Mouse (Mus musculus): Measurements from ENCODE around the gene Ice1. TPM values are rescaled to one million over a fixed set of nuclear protein-coding genes. Genes with fewer than 3 reads are reported as not detected.

The Ice1 gene
- polyA plus RNA-seq, 1 experiment from 2014 or later: 58.9 TPM

DNA sequence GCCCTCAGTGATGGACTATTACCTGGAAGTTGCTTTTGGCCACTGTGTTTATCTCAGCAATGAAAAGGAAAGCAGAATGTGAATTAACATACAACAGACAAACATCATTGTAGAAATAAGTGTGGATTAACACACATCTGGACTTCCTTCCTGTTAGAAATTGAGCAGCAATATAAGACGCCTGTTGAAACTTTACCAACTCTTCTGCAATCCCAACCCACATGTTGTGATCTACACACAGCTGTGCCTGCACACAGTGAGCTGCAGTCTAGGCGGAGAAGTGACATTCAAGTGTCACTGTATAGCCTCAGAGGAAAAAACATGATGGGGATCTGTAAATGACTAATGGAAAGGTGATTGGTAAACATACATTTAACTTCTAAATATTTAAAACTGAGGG lies 69.5 kb downstream of the Ice1 start:
- 89% methylated on average over 2 of the region's 2 CpGs for WGBS
- H3K9me3 ChIP-seq (ENCODE audit: control insufficient read depth, low read length): no peaks in the 10 kb centered on the region

DNA sequence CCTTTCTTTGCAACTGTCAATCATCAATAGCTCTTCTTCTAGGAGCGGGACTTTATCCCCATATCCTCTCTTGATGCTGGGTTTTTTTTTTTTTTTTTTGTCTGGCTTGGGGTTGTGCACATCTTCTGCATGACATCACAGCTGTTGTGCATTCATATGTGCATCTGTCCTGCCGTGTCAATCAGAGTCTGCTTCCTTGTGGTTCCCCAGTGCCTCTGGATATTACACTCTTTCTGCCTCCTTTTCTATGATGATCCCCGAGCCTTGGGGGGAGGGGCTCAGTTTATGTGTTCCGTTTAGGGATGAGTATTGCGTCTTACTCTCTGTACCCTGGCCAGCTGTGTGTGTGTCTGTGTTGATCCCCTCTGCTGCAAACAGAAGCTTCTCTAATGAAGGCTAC lies 84.0 kb downstream of the Ice1 start:
- no peaks in the 10 kb centered on the region for H3K9me3 ChIP-seq (ENCODE audit: control insufficient read depth, low read length)
- no peak overlapping the region for H3K4me3 ChIP-seq (ENCODE audit: low read depth, low read length)
- no peak overlapping the region for H3K4me2 ChIP-seq (ENCODE audit: low read depth, low read length)
- no peaks in the 10 kb centered on the region for H3K36me3 ChIP-seq (ENCODE audit: control insufficient read depth, insufficient read depth, low read length)
- no peak overlapping the region for H3K27ac ChIP-seq (ENCODE audit: low read depth, low read length)
- ATAC-seq (ENCODE audit: low read depth): no peak
- H3K4me1 ChIP-seq (ENCODE audit: control insufficient read depth, insufficient read depth, low read length): no peaks in the 10 kb centered on the region
- no peak overlapping the region for H3K9ac ChIP-seq (replicated peaks; ENCODE audit: low read depth, low read length)
- 72% methylated on average over 5 of the region's 5 CpGs for WGBS
- H3K27me3 ChIP-seq (ENCODE audit: control insufficient read depth, insufficient read depth, low read length): no peaks in the 10 kb centered on the region

More for the DNA sequence above, 69.5 kb downstream of the Ice1 start:
- no peaks in the 10 kb centered on the region for H3K36me3 ChIP-seq (ENCODE audit: control insufficient read depth, insufficient read depth, low read length)
- no peak overlapping the region for H3K27ac ChIP-seq (ENCODE audit: low read depth, low read length)
- no peak overlapping the region for H3K4me2 ChIP-seq (ENCODE audit: low read depth, low read length)
- no peak overlapping the region for H3K9ac ChIP-seq (replicated peaks; ENCODE audit: low read depth, low read length)
- no peaks in the 10 kb centered on the region for H3K4me1 ChIP-seq (ENCODE audit: control insufficient read depth, insufficient read depth, low read length)
- no peak overlapping the region for H3K4me3 ChIP-seq (ENCODE audit: low read depth, low read length)
- no peak for ATAC-seq (ENCODE audit: low read depth)
- H3K27me3 ChIP-seq (ENCODE audit: control insufficient read depth, insufficient read depth, low read length): no peaks in the 10 kb centered on the region

DNA sequence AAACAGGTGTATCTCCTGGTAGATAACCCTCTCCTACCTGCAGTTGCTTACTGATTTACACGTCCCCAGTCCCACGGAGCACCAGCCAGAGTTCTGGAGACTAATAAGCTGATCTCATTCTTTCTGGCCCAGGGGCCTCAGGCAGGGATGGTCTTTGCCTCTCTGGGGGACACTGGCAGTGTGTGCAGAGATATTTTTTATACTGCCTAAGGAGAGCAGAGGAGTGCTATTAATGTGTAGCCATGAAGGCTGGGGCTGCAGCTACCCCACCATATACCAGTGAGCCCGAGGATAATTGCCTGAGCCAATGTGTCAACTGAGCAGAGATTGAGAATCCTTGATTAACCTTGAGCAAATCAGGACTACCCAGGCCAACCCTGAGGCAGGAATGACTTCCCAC lies 90.0 kb downstream of the Ice1 start:
- no peak overlapping the region for H3K27ac ChIP-seq (ENCODE audit: low read depth, low read length)
- WGBS: 25% methylated on average over 3 of the region's 3 CpGs

GRCm38 (mm10) chr13:70545261-70545660 lies 92.2 kb downstream of the Ice1 start:
- 12% methylated on average over 1 of the region's 1 CpGs for WGBS
- Histone ChIP-seq H3K27ac (ENCODE audit: low read depth, low read length) (no peak overlapping the region), H3K4me2 (ENCODE audit: low read depth, low read length) (no peak overlapping the region), H3K4me3 (ENCODE audit: low read depth, low read length) (no peak overlapping the region), H3K36me3 (ENCODE audit: control insufficient read depth, insufficient read depth, low read length) (no peaks in the 10 kb centered on the region), H3K9me3 (ENCODE audit: control insufficient read depth, low read length) (no peaks in the 10 kb centered on the region), H3K4me1 (ENCODE audit: control insufficient read depth, insufficient read depth, low read length) (peaks cover 3% of the 10 kb centered on the region; the same call in 1 of the 2 replicates), H3K27me3 (ENCODE audit: control insufficient read depth, insufficient read depth, low read length) (no peaks in the 10 kb centered on the region), H3K9ac (replicated peaks; ENCODE audit: low read depth, low read length) (no peak overlapping the region)
- no peak for ATAC-seq (ENCODE audit: low read depth)

More for the DNA sequence above, 90.0 kb downstream of the Ice1 start:
- H3K9ac ChIP-seq (replicated peaks; ENCODE audit: low read depth, low read length): no peak overlapping the region
- no peaks in the 10 kb centered on the region for H3K36me3 ChIP-seq (ENCODE audit: control insufficient read depth, insufficient read depth, low read length)
- H3K27me3 ChIP-seq (ENCODE audit: control insufficient read depth, insufficient read depth, low read length): no peaks in the 10 kb centered on the region
- peaks cover 3% of the 10 kb centered on the region; the same call in 1 of the 2 replicates for H3K4me1 ChIP-seq (ENCODE audit: control insufficient read depth, insufficient read depth, low read length)
- peak; percentile 58; the same call in 1 of the 2 replicates for ATAC-seq (ENCODE audit: low read depth)
- H3K4me3 ChIP-seq (ENCODE audit: low read depth, low read length): no peak overlapping the region
- H3K9me3 ChIP-seq (ENCODE audit: control insufficient read depth, low read length): no peaks in the 10 kb centered on the region
- H3K4me2 ChIP-seq (ENCODE audit: low read depth, low read length): no peak overlapping the region

- no peaks in the 10 kb centered on the region for H3K36me3 ChIP-seq (ENCODE audit: control insufficient read depth, insufficient read depth, low read length)
- no peak overlapping the region for H3K27ac ChIP-seq (ENCODE audit: low read depth, low read length)
- ATAC-seq (ENCODE audit: low read depth): no peak
- H3K9ac ChIP-seq (replicated peaks; ENCODE audit: low read depth, low read length): no peak overlapping the region
- H3K9me3 ChIP-seq (ENCODE audit: control insufficient read depth, low read length): no peaks in the 10 kb centered on the region
- H3K4me3 ChIP-seq (ENCODE audit: low read depth, low read length): no peak overlapping the region
- H3K4me2 ChIP-seq (ENCODE audit: low read depth, low read length): no peak overlapping the region
- no peaks in the 10 kb centered on the region for H3K27me3 ChIP-seq (ENCODE audit: control insufficient read depth, insufficient read depth, low read length)
- H3K4me1 ChIP-seq (ENCODE audit: control insufficient read depth, insufficient read depth, low read length): no peaks in the 10 kb centered on the region
- WGBS: 57% methylated on average over 1 of the region's 1 CpGs
These were observed 97.6 kb downstream of the Ice1 start for GRCm38 (mm10) chr13:70539842-70540241.

DNA sequence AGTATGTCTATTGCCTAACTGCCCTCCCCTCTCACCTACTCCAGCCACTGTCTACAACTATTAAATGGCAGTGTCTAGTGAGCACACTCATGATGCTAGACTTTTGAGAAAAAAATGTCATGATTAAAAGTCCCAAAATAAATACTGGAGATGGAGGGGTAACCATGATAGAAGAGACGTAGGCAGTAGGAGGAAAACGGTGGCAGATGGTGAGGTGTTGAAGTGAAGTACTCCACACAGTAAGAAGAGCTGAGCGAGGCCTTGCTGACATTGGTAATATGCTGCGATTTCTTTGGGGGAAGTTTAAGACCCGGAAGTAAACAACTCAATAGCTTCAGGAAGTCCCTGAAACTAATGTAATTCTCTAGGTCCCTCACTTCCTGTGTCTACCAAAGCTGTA lies 104.0 kb downstream of the Ice1 start:
- no peak for ATAC-seq (ENCODE audit: low read depth)
- 95% methylated on average over 5 of the region's 5 CpGs for WGBS
- Histone ChIP-seq H3K4me2 (ENCODE audit: low read depth, low read length) (no peak overlapping the region), H3K4me3 (ENCODE audit: low read depth, low read length) (no peak overlapping the region), H3K27ac (ENCODE audit: low read depth, low read length) (no peak overlapping the region), H3K9me3 (ENCODE audit: control insufficient read depth, low read length) (no peaks in the 10 kb centered on the region), H3K4me1 (ENCODE audit: control insufficient read depth, insufficient read depth, low read length) (no peaks in the 10 kb centered on the region), H3K36me3 (ENCODE audit: control insufficient read depth, insufficient read depth, low read length) (no peaks in the 10 kb centered on the region), H3K9ac (replicated peaks; ENCODE audit: low read depth, low read length) (no peak overlapping the region), H3K27me3 (ENCODE audit: control insufficient read depth, insufficient read depth, low read length) (no peaks in the 10 kb centered on the region)

- Histone ChIP-seq H3K36me3 (ENCODE audit: control insufficient read depth, insufficient read depth, low read length) (no peaks in the 10 kb centered on the region), H3K4me3 (ENCODE audit: low read depth, low read length) (no peak overlapping the region), H3K9me3 (ENCODE audit: control insufficient read depth, low read length) (no peaks in the 10 kb centered on the region), H3K27ac (ENCODE audit: low read depth, low read length) (no peak overlapping the region), H3K4me1 (ENCODE audit: control insufficient read depth, insufficient read depth, low read length) (no peaks in the 10 kb centered on the region), H3K27me3 (ENCODE audit: control insufficient read depth, insufficient read depth, low read length) (no peaks in the 10 kb centered on the region), H3K9ac (replicated peaks; ENCODE audit: low read depth, low read length) (no peak overlapping the region), H3K4me2 (ENCODE audit: low read depth, low read length) (no peak overlapping the region)
- 64% methylated on average over 10 of the region's 10 CpGs for WGBS
- no peak for ATAC-seq (ENCODE audit: low read depth)
These were observed 104.7 kb downstream of the Ice1 start for GRCm38 (mm10) chr13:70532719-70533118.

DNA sequence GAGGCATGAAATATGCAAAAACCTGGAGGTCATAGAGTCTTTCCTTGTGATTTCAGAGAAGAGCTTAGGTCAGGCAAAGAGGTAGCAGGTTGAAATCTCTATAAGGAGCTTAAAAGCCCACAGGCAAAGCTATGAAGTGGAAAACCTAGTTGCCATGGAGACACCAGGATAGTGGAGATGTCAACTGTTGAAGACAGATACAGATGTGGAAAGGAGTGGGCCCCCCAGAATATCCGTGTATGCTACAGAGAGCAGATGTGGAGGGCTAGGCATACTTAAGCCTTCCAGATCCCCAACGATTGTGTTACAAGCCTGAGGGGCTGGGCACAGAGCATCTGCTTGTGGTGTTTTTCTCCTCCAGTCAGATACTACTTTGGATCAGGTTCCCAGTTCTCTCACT lies 119.8 kb downstream of the Ice1 start:
- no peak for ATAC-seq (ENCODE audit: low read depth)
- Histone ChIP-seq H3K27me3 (ENCODE audit: control insufficient read depth, insufficient read depth, low read length) (no peaks in the 10 kb centered on the region), H3K9ac (replicated peaks; ENCODE audit: low read depth, low read length) (no peak overlapping the region), H3K4me2 (ENCODE audit: low read depth, low read length) (no peak overlapping the region), H3K9me3 (ENCODE audit: control insufficient read depth, low read length) (no peaks in the 10 kb centered on the region), H3K27ac (ENCODE audit: low read depth, low read length) (no peak overlapping the region), H3K36me3 (ENCODE audit: control insufficient read depth, insufficient read depth, low read length) (no peaks in the 10 kb centered on the region), H3K4me3 (ENCODE audit: low read depth, low read length) (no peak overlapping the region), H3K4me1 (ENCODE audit: control insufficient read depth, insufficient read depth, low read length) (no peaks in the 10 kb centered on the region)
- 73% methylated on average over 2 of the region's 2 CpGs for WGBS

DNA sequence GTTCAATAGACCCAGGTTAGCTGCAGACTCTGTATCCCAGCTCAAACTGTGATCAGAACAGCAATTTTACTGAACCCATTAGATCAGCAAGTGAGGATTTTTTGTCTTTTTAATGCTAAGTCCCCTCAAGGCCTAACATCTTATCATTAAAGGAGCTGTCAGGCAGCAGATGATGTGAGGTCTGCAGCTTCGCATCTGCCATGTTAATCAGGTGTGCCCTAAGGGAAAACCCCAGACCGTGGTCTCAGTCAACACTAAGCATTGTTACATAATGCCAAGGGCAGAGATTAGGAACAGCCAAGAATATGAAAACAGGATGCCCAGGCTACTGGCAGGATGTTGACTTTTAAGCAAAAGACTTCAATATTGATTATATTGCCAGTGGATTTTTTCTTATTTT lies 122.4 kb downstream of the Ice1 start:
- WGBS: 61% methylated on average over 2 of the region's 2 CpGs
- Histone ChIP-seq H3K9ac (replicated peaks; ENCODE audit: low read depth, low read length) (no peak overlapping the region), H3K9me3 (ENCODE audit: control insufficient read depth, low read length) (no peaks in the 10 kb centered on the region), H3K27ac (ENCODE audit: low read depth, low read length) (no peak overlapping the region), H3K36me3 (ENCODE audit: control insufficient read depth, insufficient read depth, low read length) (no peaks in the 10 kb centered on the region), H3K4me3 (ENCODE audit: low read depth, low read length) (no peak overlapping the region), H3K27me3 (ENCODE audit: control insufficient read depth, insufficient read depth, low read length) (no peaks in the 10 kb centered on the region), H3K4me1 (ENCODE audit: control insufficient read depth, insufficient read depth, low read length) (no peaks in the 10 kb centered on the region), H3K4me2 (ENCODE audit: low read depth, low read length) (no peak overlapping the region)
- no peak for ATAC-seq (ENCODE audit: low read depth)

- Histone ChIP-seq H3K27ac (ENCODE audit: low read depth, low read length) (no peak overlapping the region), H3K36me3 (ENCODE audit: control insufficient read depth, insufficient read depth, low read length) (no peaks in the 10 kb centered on the region), H3K9me3 (ENCODE audit: control insufficient read depth, low read length) (no peaks in the 10 kb centered on the region), H3K4me1 (ENCODE audit: control insufficient read depth, insufficient read depth, low read length) (peaks cover 4% of the 10 kb centered on the region; the same call in 1 of the 2 replicates), H3K4me3 (ENCODE audit: low read depth, low read length) (no peak overlapping the region), H3K27me3 (ENCODE audit: control insufficient read depth, insufficient read depth, low read length) (no peaks in the 10 kb centered on the region), H3K4me2 (ENCODE audit: low read depth, low read length) (no peak overlapping the region), H3K9ac (replicated peaks; ENCODE audit: low read depth, low read length) (no peak overlapping the region)
- ATAC-seq (ENCODE audit: low read depth): no peak
- 88% methylated on average over 5 of the region's 5 CpGs for WGBS
These were observed 127.2 kb downstream of the Ice1 start for GRCm38 (mm10) chr13:70510199-70510598.
